Mouse (Mus musculus) cortical plate, adult 2 months (tissue): ENCODE data around the gene Ssh1. TPM values are rescaled to one million over a fixed set of nuclear protein-coding genes. Genes with fewer than 3 reads are reported as not detected.

Experiments
- H3K27ac ChIP-seq: fragments of 200-500 bp; 2 replicates; pipeline ENCODE4 v1.5.1; 2012; ENCODE audit warnings: low read length, control low read depth, inconsistent platforms; ENCODE audit not compliant: insufficient read depth
- H3K4me1 ChIP-seq: fragments of 200-500 bp; 2 replicates; pipeline ENCODE4 v1.6.1; 2011; ENCODE audit warnings: low read length; ENCODE audit not compliant: control insufficient read depth, insufficient read depth
- H3K4me3 ChIP-seq: fragments of 200-500 bp; 2 replicates; pipeline ENCODE4 v1.5.1; 2011; ENCODE audit warnings: mild to moderate bottlenecking, low read length, control low read depth; ENCODE audit not compliant: insufficient read depth
- CTCF ChIP-seq: fragments of 200-500 bp; IDR thresholded peaks from 2 replicates; pipeline ENCODE4 v1.5.1; 2011; ENCODE audit warnings: mild to moderate bottlenecking, control low read depth, low read length; ENCODE audit not compliant: insufficient read depth; ENCODE audit errors: extremely low read depth
- POLR2A ChIP-seq: fragments of 200-500 bp; IDR thresholded peaks from 2 replicates; pipeline ENCODE4 v1.6.1; 2011; ENCODE audit warnings: mild to moderate bottlenecking, low read length, control low read depth; ENCODE audit not compliant: insufficient read depth; ENCODE audit errors: extremely low read depth
- polyA plus RNA-seq: library from polyadenylated mRNA; depleted of rRNA; stranded (reverse); fragments of >200 nt; gene quantifications from 2 replicates; pipeline ENCODE4 v1.2.3, GENCODE M21; 2012

Ssh1 gene
- polyA plus RNA-seq, 1 experiment = 10.3 TPM

DNA sequence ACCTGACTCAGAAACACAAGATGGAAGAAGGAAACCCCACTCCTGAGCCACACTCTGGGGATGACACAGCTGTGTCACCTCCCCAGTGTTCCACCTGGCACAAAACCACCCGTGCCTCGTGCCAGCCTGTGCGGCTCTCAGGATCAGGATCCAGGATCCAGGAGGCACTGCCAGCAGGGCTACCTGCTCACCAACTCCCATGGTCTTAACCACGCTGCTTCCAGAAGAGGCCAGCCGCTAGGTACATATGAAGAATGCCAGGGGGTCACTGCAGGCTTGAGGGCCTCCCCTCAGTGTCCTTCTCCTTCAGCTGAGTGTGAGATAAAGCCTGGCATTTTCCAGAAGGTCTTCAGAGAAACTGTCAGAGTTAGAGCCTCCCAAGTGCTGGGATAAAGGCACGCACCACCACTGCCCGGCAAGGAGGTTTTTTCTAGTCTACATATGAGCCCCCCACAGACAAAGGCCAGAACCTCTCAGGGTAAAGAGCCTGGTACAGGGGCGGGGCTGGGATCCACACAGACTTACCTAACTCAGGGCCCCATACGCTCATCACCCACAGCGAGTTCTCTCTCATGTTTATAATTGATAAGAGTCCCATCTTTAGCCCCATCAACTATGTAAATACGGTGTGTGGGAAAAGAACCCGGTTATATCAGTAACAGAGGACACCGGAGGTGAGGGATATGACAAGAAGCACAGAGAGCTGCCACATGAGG is 9.5 kb downstream of the Ssh1 start:
- TF ChIP-seq POLR2A = no peak
- TF ChIP-seq CTCF = no peak
- H3K4me3 ChIP-seq = no peak overlapping the region
- H3K27ac ChIP-seq = no peak overlapping the region
- H3K4me1 ChIP-seq = 0 out of 2 replicates have a peak, but pooled peaks cover 1% of the 10 kb centered on the region

DNA sequence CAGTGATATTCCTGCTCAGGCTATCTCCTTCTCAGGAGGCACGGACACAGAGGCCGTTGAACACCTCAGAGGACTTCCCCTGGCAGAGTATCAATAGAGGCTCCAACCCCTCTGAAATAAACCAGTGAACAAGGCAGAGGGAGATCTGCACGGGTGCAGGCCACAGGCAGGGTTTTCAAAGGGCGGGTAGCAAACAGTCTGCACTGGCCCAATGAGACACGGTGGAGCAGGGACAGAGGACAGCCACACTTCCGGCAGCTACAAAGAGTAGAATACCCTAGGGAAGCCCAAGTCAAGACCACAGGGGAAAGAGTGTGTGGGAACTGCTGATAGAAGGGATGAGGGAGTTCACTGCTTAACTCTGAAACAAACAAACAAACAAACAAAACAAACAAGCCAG is 10.2 kb downstream of the Ssh1 start:
- H3K4me3 ChIP-seq = no peak overlapping the region

DNA sequence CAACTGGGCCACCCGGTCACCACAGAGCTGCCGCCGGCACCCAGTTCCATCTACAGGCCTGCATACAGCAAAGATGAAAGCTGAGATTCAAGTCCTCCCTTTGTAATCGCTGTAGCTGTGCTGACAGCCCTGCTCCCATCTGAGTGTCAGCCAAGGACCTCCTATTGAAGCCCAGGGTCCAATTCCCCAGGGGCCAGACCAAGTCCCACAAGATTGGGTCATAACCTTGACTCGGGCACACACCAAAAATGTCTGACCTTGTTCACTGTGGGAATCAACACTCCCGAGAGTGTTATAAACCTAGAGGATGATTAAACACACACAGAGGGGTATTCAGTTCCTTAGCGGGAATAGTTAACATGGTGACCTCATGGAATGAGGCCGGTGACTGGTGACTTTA is 11.9 kb downstream of the Ssh1 start:
- Histone ChIP-seq H3K4me1 (0 out of 2 replicates have a peak, but pooled peaks cover 1% of the 10 kb centered on the region), H3K27ac (no peak overlapping the region), H3K4me3 (no peak overlapping the region)
- TF ChIP-seq CTCF (no peak), POLR2A (no peak)

More for the DNA sequence above, 10.2 kb downstream of the Ssh1 start:
- TF ChIP-seq POLR2A = no peak
- TF ChIP-seq CTCF = no peak
- Histone ChIP-seq H3K27ac (no peak overlapping the region), H3K4me1 (0 out of 2 replicates have a peak, but pooled peaks cover 1% of the 10 kb centered on the region)

DNA sequence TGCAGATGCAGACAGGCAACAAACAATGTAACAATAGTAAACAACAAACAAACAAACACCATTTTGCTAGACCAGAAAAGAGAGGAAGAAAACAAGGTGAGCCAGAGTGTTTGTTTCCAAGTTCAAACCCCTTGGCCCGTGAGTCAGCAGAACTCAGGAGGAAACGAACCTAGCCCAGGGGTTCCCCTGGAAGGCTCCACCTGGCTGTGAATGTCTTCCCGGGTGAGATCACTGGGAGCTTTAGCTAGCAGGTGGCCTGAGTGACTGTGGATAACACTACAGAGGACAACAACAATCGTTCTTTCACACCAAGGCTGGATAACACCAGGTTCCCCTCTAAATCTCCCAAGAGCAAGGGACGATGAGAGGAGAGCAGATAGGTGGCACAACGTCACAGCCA is 12.5 kb downstream of the Ssh1 start:
- no peak overlapping the region for H3K4me3 ChIP-seq
- no peaks in the 10 kb centered on the region for H3K4me1 ChIP-seq
- TF ChIP-seq POLR2A (no peak), CTCF (no peak)
- no peak overlapping the region for H3K27ac ChIP-seq

DNA sequence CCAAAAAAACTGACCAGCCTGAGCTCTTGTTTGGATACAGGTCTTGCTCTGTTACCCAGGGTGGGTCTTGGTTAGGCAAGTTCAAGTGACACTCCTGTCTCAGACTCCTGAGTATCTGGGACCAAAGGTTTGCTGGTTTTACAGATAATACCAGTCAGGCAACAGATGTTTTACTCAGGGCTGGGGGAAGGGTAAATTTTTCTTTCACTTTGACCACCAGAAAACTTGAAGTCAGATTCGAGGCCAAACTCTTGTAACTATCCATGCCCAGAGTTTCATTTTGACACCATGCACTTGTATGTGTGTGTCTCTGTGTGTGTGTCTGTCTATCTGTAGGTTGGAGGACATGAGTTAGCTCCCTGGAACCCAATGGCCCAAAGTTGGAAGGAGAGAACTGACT is 13.2 kb downstream of the Ssh1 start:
- TF ChIP-seq POLR2A = no peak
- TF ChIP-seq CTCF = no peak
- Histone ChIP-seq H3K4me1 (peaks cover 4% of the 10 kb centered on the region), H3K4me3 (no peak overlapping the region), H3K27ac (no peak overlapping the region)

DNA sequence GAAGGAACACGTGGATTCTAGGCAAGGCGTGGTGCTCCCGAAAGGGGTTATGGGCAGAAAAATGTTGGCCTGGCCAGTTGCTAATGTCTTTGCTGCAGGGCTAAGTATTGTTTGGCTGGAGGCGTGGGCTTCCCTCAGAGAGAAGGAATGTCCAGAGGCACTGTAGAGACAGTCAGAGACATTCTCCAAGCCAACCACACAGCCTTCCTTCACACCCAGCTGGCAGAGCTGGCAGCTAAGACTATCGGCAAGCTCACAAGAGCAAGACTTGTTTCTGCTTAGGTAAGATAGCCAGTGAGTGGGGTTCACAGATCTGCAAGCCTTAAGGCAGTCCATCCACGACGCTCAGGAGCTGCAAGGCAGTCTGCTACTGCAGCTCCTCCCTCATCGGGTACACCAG is 16.4 kb downstream of the Ssh1 start:
- H3K4me3 ChIP-seq = no peak overlapping the region
- no peak overlapping the region for H3K27ac ChIP-seq
- peaks cover 6% of the 10 kb centered on the region for H3K4me1 ChIP-seq
- TF ChIP-seq POLR2A (no peak), CTCF (no peak)

DNA sequence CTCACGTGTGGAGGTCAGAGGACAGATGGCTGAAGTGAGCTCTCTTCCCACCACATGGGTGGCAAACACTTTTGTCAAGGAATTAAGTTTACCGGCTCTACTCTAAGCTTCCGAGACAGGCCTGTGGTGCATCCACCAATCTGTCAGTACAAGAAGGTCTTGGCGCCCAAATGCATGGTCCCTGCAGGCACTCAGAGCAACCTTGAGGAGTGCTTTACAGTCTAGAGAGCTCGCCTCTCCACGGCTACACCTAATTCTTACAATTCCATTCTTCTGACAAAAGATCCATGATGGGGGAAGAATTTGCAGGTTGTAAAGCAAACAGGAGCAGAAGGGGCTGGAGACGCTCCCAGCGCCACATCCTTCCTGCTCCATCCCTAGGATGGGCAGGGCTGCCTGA is 17.1 kb downstream of the Ssh1 start:
- H3K27ac ChIP-seq = no peak overlapping the region
- H3K4me1 ChIP-seq = peaks cover 6% of the 10 kb centered on the region
- no peak for TF ChIP-seq POLR2A
- TF ChIP-seq CTCF = no peak
- no peak overlapping the region for H3K4me3 ChIP-seq

DNA sequence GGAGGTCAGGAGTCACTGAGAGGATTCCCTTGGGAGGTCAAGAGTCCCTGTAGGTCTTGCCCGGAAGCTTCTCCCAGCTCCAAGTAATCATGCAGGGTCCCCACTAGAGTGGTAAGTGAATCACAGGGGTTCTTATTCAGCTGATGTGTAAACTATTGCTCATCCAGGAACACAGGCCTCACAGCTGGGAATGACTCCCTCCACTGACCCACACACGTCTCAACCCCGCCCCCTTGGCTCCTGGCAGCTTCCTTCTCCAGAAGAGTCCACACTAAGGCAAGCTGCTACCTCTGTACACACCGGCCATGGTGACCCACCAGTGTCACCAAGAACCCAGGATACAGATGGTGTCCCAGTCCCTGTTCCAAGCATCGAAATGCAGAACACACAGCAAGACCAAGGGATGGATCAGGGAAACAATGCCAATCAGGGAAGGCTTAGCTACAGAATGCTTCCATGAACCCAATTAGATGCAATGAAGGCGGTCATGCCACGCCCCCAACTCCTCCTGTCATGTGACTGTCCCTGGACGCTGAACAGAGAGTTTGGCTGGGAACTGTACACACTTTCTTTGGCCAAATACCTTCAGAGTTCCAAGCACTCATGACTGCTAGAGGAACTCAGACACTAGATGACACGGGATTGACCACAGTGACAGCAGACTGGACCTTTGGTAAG is 18.0 kb downstream of the Ssh1 start:
- TF ChIP-seq POLR2A (no peak), CTCF (no peak)
- Histone ChIP-seq H3K27ac (no peak overlapping the region), H3K4me1 (peaks cover 6% of the 10 kb centered on the region), H3K4me3 (no peak overlapping the region)

DNA sequence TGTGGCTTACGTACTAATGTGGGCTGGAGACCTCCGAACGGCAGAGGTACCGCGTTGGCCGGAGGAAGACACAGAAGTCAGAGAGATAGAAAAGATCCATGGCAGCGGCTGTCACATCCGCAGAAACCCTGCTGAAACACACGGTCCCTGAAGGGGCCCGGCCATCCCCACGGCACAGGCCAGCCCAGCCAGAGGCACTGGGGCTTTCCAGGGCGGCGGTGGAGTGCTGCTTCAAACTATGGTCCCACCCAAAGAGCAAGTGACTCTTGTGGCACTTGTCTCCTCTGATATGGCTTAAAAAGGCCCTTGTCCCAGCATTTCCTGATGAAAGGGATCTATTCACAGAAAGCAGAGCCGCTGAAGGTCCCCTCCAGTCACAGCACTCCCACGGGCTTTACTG is 19.1 kb downstream of the Ssh1 start:
- Histone ChIP-seq H3K27ac (no peak overlapping the region), H3K4me3 (no peak overlapping the region), H3K4me1 (peaks cover 6% of the 10 kb centered on the region)
- no peak for TF ChIP-seq POLR2A
- TF ChIP-seq CTCF = no peak

DNA sequence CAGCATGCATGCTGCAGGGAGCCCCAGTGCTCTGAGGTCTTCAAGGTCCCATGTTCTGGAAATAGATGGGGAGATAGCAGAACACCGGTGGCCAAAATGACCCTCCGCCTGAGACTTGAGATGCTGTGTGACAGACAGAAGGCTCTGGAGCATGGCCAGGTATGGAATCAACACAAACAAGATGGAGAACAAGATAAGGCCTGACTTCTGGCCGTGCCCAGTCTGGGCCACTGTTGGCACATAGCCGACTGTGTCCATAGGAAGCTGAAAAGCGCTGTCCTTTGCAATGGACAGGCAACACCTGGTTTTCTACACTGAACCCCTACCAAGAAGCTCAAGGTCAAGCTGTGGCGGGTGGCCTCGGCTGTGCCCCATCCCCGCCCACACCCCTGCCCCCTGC is 19.9 kb downstream of the Ssh1 start:
- peaks cover 6% of the 10 kb centered on the region for H3K4me1 ChIP-seq
- H3K4me3 ChIP-seq = no peak overlapping the region
- no peak overlapping the region for H3K27ac ChIP-seq
- no peak for TF ChIP-seq POLR2A
- TF ChIP-seq CTCF = no peak
